Mouse (Mus musculus) kidney, adult 2 months (tissue): ENCODE measurements around the gene Mypop. TPM values are rescaled to one million over a fixed set of nuclear protein-coding genes. Genes with fewer than 3 reads are reported as not detected.
A peak's percentile ranks its signal among the peaks of the same experiment; 100 is the strongest.

ENCODE experiments used
- DNase-seq: peaks from one replicate; pipeline ENCODE4 v3.0.0; 2021
- H3K27ac ChIP-seq: fragments of 200-500 bp; 2 replicates; pipeline ENCODE4 v1.5.1; 2012; ENCODE audit warnings: low read depth, low read length, control low read depth, inconsistent platforms; ENCODE audit not compliant: insufficient read depth
- H3K27me3 ChIP-seq: fragments of 200-500 bp; replicated peaks from 2 replicates; pipeline ENCODE4 v1.6.1; 2012; ENCODE audit warnings: mild to moderate bottlenecking, moderate library complexity, low read length, inconsistent platforms; ENCODE audit not compliant: control insufficient read depth, insufficient read depth
- H3K36me3 ChIP-seq: fragments of 200-500 bp; 2 replicates; pipeline ENCODE4 v1.6.1; 2012; ENCODE audit warnings: mild to moderate bottlenecking, moderate library complexity, low read length, inconsistent platforms; ENCODE audit not compliant: control insufficient read depth, insufficient read depth
- H3K4me1 ChIP-seq: fragments of 200-500 bp; 2 replicates; pipeline ENCODE4 v1.6.1; 2011; ENCODE audit warnings: low read length; ENCODE audit not compliant: control insufficient read depth, insufficient read depth
- H3K4me3 ChIP-seq: fragments of 200-500 bp; 2 replicates; pipeline ENCODE4 v1.5.1; 2011; ENCODE audit warnings: mild to moderate bottlenecking, low read depth, low read length, control low read depth; ENCODE audit not compliant: insufficient read depth
- CTCF ChIP-seq: fragments of 200-500 bp; conservative IDR thresholded peaks from 2 replicates; pipeline ENCODE4 v1.5.1; 2011; ENCODE audit warnings: low read depth, mild to moderate bottlenecking, control low read depth, low read length, moderate library complexity, mixed read lengths; ENCODE audit not compliant: insufficient read depth, insufficient read length
- POLR2A ChIP-seq: fragments of 200-500 bp; IDR thresholded peaks from one replicate; pipeline ENCODE4 v1.6.1; 2011; ENCODE audit warnings: low read depth, low read length, control low read depth
- WGBS: fragments of 180-500 bp; shearing (Covaris S2); methylation state at CpG from one replicate; pipeline ENCODE4 v1.1.7; 2018; 5-methylcytosine and 5-hydroxymethylcytosine counted together
- polyA plus RNA-seq: library from polyadenylated mRNA; depleted of rRNA; stranded (reverse); fragments of >200 nt; gene quantifications from 2 replicates; pipeline ENCODE4 v1.2.3, GENCODE M21; 2012

The Mypop gene
- polyA plus RNA-seq, 1 experiment, result 7.6 TPM

GRCm38 (mm10) chr7:19001807-19002085, 10.7 kb downstream of the Mypop start:
- Histone ChIP-seq H3K4me3 (no peak overlapping the region), H3K36me3 (no peaks in the 10 kb centered on the region; the same call in 1 of the 2 replicates), H3K27me3 (no peaks in the 10 kb centered on the region), H3K27ac (no peak overlapping the region), H3K4me1 (peaks cover 8% of the 10 kb centered on the region; the same call in 1 of the 2 replicates)
- 49% methylated on average over 3 of the region's 3 CpGs for WGBS
- TF ChIP-seq CTCF (no peak), POLR2A (no peak)
- DNase-seq, result no peak

- Histone ChIP-seq H3K4me1 (peaks cover 12% of the 10 kb centered on the region), H3K4me3 (peak overlapping the region; percentile 55; the same call in 1 of the 2 replicates), H3K27me3 (no peaks in the 10 kb centered on the region), H3K27ac (no peak overlapping the region), H3K36me3 (no peaks in the 10 kb centered on the region; the same call in 1 of the 2 replicates)
- DNase-seq, result no peak
- TF ChIP-seq CTCF (no peak), POLR2A (no peak)
- 16% methylated on average over 4 of the region's 4 CpGs for WGBS
Measured at GRCm38 (mm10) chr7:19002115-19002514, 11.1 kb downstream of the Mypop start.

- Histone ChIP-seq H3K36me3 (no peaks in the 10 kb centered on the region; the same call in 1 of the 2 replicates), H3K27me3 (no peaks in the 10 kb centered on the region), H3K27ac (peak overlapping the region; percentile 73), H3K4me3 (peak overlapping the region; percentile 55), H3K4me1 (peaks cover 20% of the 10 kb centered on the region)
- WGBS, result 2% methylated on average over 17 of the region's 17 CpGs
- TF ChIP-seq CTCF, result no peak
- TF ChIP-seq POLR2A, result peak; percentile 21
- peak; percentile 94 for DNase-seq
Measured at GRCm38 (mm10) chr7:19002848-19003498, 11.9 kb downstream of the Mypop start.

GRCm38 (mm10) chr7:19003902-19004630, 13.0 kb downstream of the Mypop start, which contains the start of gene Irf2bp1:
TSS of gene Irf2bp1 (plus strand) at chr7:19004044.
- no peak for TF ChIP-seq CTCF
- peak; percentile 62 for TF ChIP-seq POLR2A
- H3K36me3 ChIP-seq, result no peaks in the 10 kb centered on the region; the same call in 1 of the 2 replicates
- 1% methylated on average over 88 of the region's 90 CpGs for WGBS
- peaks cover 20% of the 10 kb centered on the region for H3K4me1 ChIP-seq
- H3K27ac ChIP-seq, result peak within 1 kb of the TSS; percentile 95
- DNase-seq, result peak; percentile 96
- H3K4me3 ChIP-seq, result peak within 1 kb of the TSS; percentile 91
- H3K27me3 ChIP-seq, result no peaks in the 10 kb centered on the region

- TF ChIP-seq CTCF (no peak), POLR2A (no peak)
- Histone ChIP-seq H3K27me3 (no peaks in the 10 kb centered on the region), H3K4me3 (peak overlapping the region; percentile 91), H3K4me1 (peaks cover 20% of the 10 kb centered on the region), H3K27ac (no peak overlapping the region), H3K36me3 (no peaks in the 10 kb centered on the region; the same call in 1 of the 2 replicates)
- peak; percentile 24 for DNase-seq
- 5% methylated on average over 34 of the region's 34 CpGs for WGBS
Measured at GRCm38 (mm10) chr7:19004631-19005079, 13.6 kb downstream of the Mypop start.

GRCm38 (mm10) chr7:19005417-19006121, 14.5 kb downstream of the Mypop start:
- H3K27me3 ChIP-seq, result no peaks in the 10 kb centered on the region
- H3K27ac ChIP-seq, result no peak overlapping the region
- 80% methylated on average over 34 of the region's 34 CpGs for WGBS
- peaks cover 20% of the 10 kb centered on the region for H3K4me1 ChIP-seq
- H3K36me3 ChIP-seq, result no peaks in the 10 kb centered on the region; the same call in 1 of the 2 replicates
- DNase-seq, result no peak
- TF ChIP-seq CTCF (no peak), POLR2A (no peak)
- H3K4me3 ChIP-seq, result no peak overlapping the region
